Mouse (Mus musculus): Measurements from ENCODE around the gene Ndp. TPM values are rescaled to one million over a fixed set of nuclear protein-coding genes. Genes with fewer than 3 reads are reported as not detected.
A peak's percentile ranks its signal among the peaks of the same experiment; 100 is the strongest.

Ndp gene
- 1.0 and 1.2 TPM in 2 replicates for polyA plus RNA-seq (2014; fragmentation: Nextera tagmentation; extraction: Ambion mirVana)

DNA sequence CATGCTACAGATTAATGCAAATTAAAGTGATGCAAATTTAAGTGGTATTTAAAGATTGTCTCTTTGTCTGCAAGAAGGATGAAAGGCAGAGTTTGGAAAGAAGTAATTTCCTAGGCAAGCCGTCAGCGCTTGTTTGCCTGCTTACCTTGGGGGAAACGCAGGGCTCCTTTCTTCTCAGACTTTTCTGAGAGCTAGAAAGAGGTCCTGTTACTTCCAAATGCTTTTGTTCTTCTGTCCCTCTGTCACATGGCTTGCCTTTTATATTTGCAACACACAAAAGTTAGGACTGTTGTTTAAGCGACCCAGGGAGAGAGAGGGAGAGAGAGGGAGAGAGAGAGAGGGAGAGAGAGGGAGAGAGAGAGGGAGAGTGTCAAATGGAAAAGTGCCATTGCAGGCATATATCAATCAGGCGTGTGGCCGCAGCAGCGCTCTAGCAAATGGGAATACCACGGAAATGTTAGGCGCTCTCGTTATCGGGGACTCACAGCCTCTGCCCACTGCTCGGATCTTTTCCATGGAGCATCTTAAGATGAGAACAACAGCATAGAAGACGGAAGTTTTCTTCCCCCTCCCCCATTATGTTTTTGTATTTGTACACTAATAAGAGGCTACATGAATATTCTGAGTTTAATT, at the start of gene Ndp:
Gene Ndp (minus strand): TSS at position 534 of the 633 bp plus-strand sequence.
- no peaks in the 10 kb centered on the region for H3K27me3 ChIP-seq (ENCODE audit: control insufficient read depth, insufficient read depth, low read length)
- H3K9ac ChIP-seq (ENCODE audit: low read depth, low read length) = no peak within 1 kb of the TSS
- ATAC-seq (replicated peaks; ENCODE audit: insufficient number of reproducible peaks, low FRiP score, low TSS enrichment) = no peak
- no peaks in the 10 kb centered on the region for H3K36me3 ChIP-seq (ENCODE audit: control insufficient read depth, insufficient read depth, low read length)
- no peaks in the 10 kb centered on the region for H3K4me1 ChIP-seq (ENCODE audit: control insufficient read depth, insufficient read depth, low read length)
- H3K27ac ChIP-seq (ENCODE audit: low read depth, low read length) = no peak within 1 kb of the TSS
- H3K4me2 ChIP-seq = peak within 1 kb of the TSS; percentile 55
- no peaks in the 10 kb centered on the region for H3K9me3 ChIP-seq (replicated peaks; ENCODE audit: control insufficient read depth, low read length)
- H3K4me3 ChIP-seq (ENCODE audit: low read depth, low read length) = peak within 1 kb of the TSS; percentile 25
- WGBS (ENCODE audit: insufficient replicate concordance) = 18% methylated on average over 12 of the region's 13 CpGs

DNA sequence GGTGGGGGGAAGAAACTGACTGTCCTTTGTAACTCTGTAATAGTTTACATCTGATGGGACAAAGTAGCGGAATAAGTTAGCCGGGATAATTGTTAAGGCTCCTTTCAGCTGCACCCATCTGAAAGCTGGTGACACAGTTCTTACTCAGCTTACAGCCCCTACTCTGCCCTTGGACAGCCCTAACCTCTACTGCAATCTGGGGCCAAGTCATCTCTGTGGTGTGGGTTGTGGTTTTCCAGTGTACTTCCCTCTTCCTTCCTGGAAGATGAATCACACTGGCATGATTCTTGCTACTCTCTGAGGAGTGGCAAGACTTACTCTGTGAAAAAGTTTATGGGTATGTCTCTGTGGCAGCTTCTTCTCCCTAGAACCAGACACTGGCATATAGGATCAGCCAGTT, 43.2 kb upstream of the Ndp start:
- ATAC-seq (replicated peaks; ENCODE audit: insufficient number of reproducible peaks, low FRiP score, low TSS enrichment) = no peak
- Histone ChIP-seq H3K4me1 (ENCODE audit: control insufficient read depth, insufficient read depth, low read length) (no peaks in the 10 kb centered on the region), H3K4me3 (ENCODE audit: low read depth, low read length) (no peak overlapping the region), H3K9ac (ENCODE audit: low read depth, low read length) (no peak overlapping the region), H3K36me3 (ENCODE audit: control insufficient read depth, insufficient read depth, low read length) (no peaks in the 10 kb centered on the region), H3K9me3 (replicated peaks; ENCODE audit: control insufficient read depth, low read length) (no peaks in the 10 kb centered on the region), H3K27ac (ENCODE audit: low read depth, low read length) (no peak overlapping the region), H3K27me3 (ENCODE audit: control insufficient read depth, insufficient read depth, low read length) (no peaks in the 10 kb centered on the region), H3K4me2 (no peak overlapping the region)
- 93% methylated on average over 2 of the region's 2 CpGs for WGBS (ENCODE audit: insufficient replicate concordance)

DNA sequence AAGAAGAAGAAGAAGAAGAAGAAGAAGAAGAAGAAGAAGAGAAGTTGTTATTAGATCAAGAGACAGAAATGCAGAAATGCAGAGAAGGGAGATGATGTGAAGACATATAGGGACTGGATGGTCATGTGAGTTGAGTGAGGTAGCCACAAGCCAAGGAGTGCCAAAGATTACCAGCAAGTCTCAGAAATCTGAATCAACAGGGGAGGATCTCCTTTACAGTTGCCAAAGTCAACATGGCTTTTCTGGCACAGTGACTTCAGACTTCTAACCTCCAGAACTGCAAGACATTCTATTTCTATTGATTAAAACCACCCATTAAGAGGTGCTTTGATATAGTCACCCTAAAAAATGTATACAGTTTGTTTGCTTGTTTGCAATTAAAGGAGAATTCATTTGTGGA, 6.4 kb upstream of the Ndp start:
- Histone ChIP-seq H3K9ac (ENCODE audit: low read depth, low read length) (no peak overlapping the region), H3K4me3 (ENCODE audit: low read depth, low read length) (no peak overlapping the region), H3K36me3 (ENCODE audit: control insufficient read depth, insufficient read depth, low read length) (no peaks in the 10 kb centered on the region)

DNA sequence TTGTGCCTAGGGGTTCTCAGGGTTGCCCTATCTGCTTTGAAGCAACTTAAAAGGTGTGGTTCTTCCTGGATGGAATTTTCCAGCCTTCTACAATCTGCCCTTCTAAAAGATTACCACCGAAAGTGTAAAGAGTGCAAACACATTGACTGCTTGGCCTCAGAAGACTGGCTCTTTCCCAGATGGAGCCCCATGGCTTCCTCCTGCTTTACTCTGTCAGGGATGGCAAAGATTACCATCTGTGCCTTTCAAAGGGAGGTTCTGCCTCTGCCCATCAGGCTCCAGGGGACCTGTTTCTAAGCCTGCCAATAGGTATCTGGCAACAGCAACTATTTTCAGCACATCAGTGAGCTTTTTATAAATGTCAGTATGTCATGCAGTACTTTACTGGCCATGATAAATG, 1.5 kb upstream of the Ndp start:
- H3K4me1 ChIP-seq (ENCODE audit: control insufficient read depth, insufficient read depth, low read length) = no peaks in the 10 kb centered on the region
- WGBS (ENCODE audit: insufficient replicate concordance) = 33% methylated on average over 1 of the region's 1 CpGs
- no peaks in the 10 kb centered on the region for H3K27me3 ChIP-seq (ENCODE audit: control insufficient read depth, insufficient read depth, low read length)
- no peaks in the 10 kb centered on the region for H3K9me3 ChIP-seq (replicated peaks; ENCODE audit: control insufficient read depth, low read length)
- H3K4me2 ChIP-seq = no peak overlapping the region
- no peak for ATAC-seq (replicated peaks; ENCODE audit: insufficient number of reproducible peaks, low FRiP score, low TSS enrichment)
- no peak overlapping the region for H3K9ac ChIP-seq (ENCODE audit: low read depth, low read length)
- no peak overlapping the region for H3K27ac ChIP-seq (ENCODE audit: low read depth, low read length)
- H3K36me3 ChIP-seq (ENCODE audit: control insufficient read depth, insufficient read depth, low read length) = no peaks in the 10 kb centered on the region
- H3K4me3 ChIP-seq (ENCODE audit: low read depth, low read length) = no peak overlapping the region

More for the DNA sequence above, 6.4 kb upstream of the Ndp start:
- no peak overlapping the region for H3K27ac ChIP-seq (ENCODE audit: low read depth, low read length)
- no peak for ATAC-seq (replicated peaks; ENCODE audit: insufficient number of reproducible peaks, low FRiP score, low TSS enrichment)
- no peaks in the 10 kb centered on the region for H3K9me3 ChIP-seq (replicated peaks; ENCODE audit: control insufficient read depth, low read length)
- no peaks in the 10 kb centered on the region for H3K4me1 ChIP-seq (ENCODE audit: control insufficient read depth, insufficient read depth, low read length)
- no peaks in the 10 kb centered on the region for H3K27me3 ChIP-seq (ENCODE audit: control insufficient read depth, insufficient read depth, low read length)
- no peak overlapping the region for H3K4me2 ChIP-seq

DNA sequence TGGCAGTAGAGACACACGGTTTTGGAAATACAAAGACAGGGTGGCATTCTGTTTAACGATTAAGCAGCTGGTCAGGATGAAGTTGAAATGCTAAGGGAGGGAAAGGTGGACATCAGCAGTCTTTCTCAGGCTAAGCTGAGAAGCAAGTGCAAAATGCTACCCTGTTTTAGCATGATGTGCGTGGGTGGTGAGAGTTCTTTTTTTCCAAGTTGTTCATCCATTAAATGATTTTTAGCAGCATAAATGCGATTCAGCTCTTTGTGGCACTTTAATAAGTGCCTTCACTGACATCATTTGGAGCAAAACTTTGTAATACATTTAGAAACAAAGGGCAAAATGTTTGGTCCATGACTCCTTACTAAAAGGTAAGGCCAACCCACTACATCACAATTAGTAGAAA, 337 bp upstream of the Ndp start:
- no peak for ATAC-seq (replicated peaks; ENCODE audit: insufficient number of reproducible peaks, low FRiP score, low TSS enrichment)
- Histone ChIP-seq H3K27me3 (ENCODE audit: control insufficient read depth, insufficient read depth, low read length) (no peaks in the 10 kb centered on the region), H3K4me2 (peak overlapping the region; percentile 55; the same call in 1 of the 2 replicates)

DNA sequence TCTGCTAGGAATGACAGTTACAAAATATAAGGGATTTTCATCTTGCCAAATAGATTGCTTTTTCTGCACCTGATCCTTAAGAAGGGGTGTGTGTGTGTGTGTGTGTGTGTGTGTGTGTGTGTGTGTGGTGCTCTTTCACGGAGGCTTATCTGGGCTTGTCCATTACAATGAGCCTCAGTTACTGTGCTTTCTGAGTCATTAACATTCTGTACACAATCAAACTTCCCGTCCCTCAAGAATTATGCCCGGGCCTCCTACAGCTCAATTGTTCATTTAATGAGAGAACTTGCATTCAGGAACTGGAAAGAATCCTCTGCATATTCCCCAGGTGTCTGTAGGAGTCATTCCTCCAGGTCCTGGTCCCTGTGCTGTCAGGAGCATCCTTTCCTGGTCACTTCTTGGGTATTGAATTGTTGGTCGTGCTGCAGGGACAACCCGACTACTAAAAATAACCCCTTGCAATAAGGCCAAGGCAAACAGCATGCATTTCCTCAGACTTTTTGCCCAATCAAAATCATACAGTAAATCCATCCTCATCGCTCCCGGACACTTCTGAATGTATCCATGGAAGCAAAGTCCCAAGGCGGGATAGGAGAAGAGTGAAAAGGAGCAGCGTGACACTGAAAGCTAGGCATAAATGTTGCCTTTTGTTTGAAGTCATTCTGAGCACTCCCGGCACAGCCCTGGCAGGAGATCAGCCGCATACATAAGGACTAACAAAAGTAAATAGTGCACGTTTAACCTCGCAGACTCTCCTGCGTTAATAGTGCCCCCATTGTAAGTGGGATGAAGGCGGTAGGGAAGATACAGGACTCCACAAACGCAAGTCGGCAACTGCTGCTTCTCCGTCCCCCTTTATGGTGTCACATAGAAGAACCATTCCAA, 1.1 kb downstream of the Ndp start:
- ATAC-seq (replicated peaks; ENCODE audit: insufficient number of reproducible peaks, low FRiP score, low TSS enrichment) = no peak
- H3K27ac ChIP-seq (ENCODE audit: low read depth, low read length) = no peak overlapping the region
- no peaks in the 10 kb centered on the region for H3K9me3 ChIP-seq (replicated peaks; ENCODE audit: control insufficient read depth, low read length)
- no peaks in the 10 kb centered on the region for H3K27me3 ChIP-seq (ENCODE audit: control insufficient read depth, insufficient read depth, low read length)
- H3K4me3 ChIP-seq (ENCODE audit: low read depth, low read length) = peak overlapping the region; percentile 25
- 21% methylated on average over 18 of the region's 18 CpGs for WGBS (ENCODE audit: insufficient replicate concordance)
- no peaks in the 10 kb centered on the region for H3K36me3 ChIP-seq (ENCODE audit: control insufficient read depth, insufficient read depth, low read length)
- no peak overlapping the region for H3K9ac ChIP-seq (ENCODE audit: low read depth, low read length)
- peak overlapping the region; percentile 55 for H3K4me2 ChIP-seq
- no peaks in the 10 kb centered on the region for H3K4me1 ChIP-seq (ENCODE audit: control insufficient read depth, insufficient read depth, low read length)

More for the DNA sequence above, 337 bp upstream of the Ndp start:
- WGBS (ENCODE audit: insufficient replicate concordance) = 46% methylated on average over 4 of the region's 4 CpGs
- no peaks in the 10 kb centered on the region for H3K9me3 ChIP-seq (replicated peaks; ENCODE audit: control insufficient read depth, low read length)
- H3K27ac ChIP-seq (ENCODE audit: low read depth, low read length) = no peak overlapping the region
- no peaks in the 10 kb centered on the region for H3K36me3 ChIP-seq (ENCODE audit: control insufficient read depth, insufficient read depth, low read length)
- H3K4me1 ChIP-seq (ENCODE audit: control insufficient read depth, insufficient read depth, low read length) = no peaks in the 10 kb centered on the region
- peak overlapping the region; percentile 25; the same call in 1 of the 2 replicates for H3K4me3 ChIP-seq (ENCODE audit: low read depth, low read length)
- H3K9ac ChIP-seq (ENCODE audit: low read depth, low read length) = no peak overlapping the region

DNA sequence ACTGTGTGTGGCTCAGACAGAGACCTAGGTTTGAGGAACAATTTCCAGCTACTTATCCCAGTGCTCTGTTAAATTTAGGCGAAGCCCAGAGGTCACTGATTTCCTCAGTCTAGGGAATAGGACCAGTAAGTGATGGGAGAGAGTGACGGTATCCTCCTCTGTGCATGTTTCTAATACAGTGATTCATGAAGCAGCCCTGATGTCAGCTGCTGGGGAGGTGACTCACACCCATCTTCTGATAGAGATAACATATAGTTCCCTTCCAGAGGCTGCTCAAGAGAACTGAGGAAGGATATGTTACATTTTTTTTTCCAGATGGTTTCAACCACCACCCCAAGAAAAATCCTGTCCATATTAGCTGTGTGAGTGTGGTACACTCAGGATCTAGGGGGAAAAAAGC, 2.9 kb downstream of the Ndp start:
- ATAC-seq (replicated peaks; ENCODE audit: insufficient number of reproducible peaks, low FRiP score, low TSS enrichment) = no peak

DNA sequence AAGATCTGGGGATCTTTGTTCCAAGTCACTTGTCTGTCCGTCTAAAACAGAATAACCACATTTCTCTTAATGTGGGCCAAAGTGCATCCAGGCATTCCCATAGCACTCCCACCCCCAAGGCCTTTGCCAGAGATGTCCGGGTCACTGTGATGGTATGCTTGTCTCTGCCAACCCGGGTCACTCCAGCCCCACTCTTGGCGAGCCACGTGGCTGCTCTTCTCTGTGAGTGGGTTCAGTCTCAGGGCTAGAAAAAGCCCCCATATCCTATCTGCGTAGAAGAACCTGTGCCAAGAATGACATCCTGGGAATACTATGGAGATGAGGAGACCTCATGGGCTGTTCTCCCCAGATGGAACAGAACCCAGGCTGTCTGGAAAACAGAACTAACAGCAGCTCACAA, 4.0 kb downstream of the Ndp start:
- no peaks in the 10 kb centered on the region for H3K4me1 ChIP-seq (ENCODE audit: control insufficient read depth, insufficient read depth, low read length)
- no peak overlapping the region for H3K9ac ChIP-seq (ENCODE audit: low read depth, low read length)
- no peaks in the 10 kb centered on the region for H3K27me3 ChIP-seq (ENCODE audit: control insufficient read depth, insufficient read depth, low read length)
- no peak overlapping the region for H3K4me2 ChIP-seq
- no peak for ATAC-seq (replicated peaks; ENCODE audit: insufficient number of reproducible peaks, low FRiP score, low TSS enrichment)
- H3K36me3 ChIP-seq (ENCODE audit: control insufficient read depth, insufficient read depth, low read length) = no peaks in the 10 kb centered on the region
- WGBS (ENCODE audit: insufficient replicate concordance) = 64% methylated on average over 6 of the region's 6 CpGs
- no peak overlapping the region for H3K4me3 ChIP-seq (ENCODE audit: low read depth, low read length)
- no peaks in the 10 kb centered on the region for H3K9me3 ChIP-seq (replicated peaks; ENCODE audit: control insufficient read depth, low read length)
- no peak overlapping the region for H3K27ac ChIP-seq (ENCODE audit: low read depth, low read length)

More for the DNA sequence above, 2.9 kb downstream of the Ndp start:
- no peak overlapping the region for H3K27ac ChIP-seq (ENCODE audit: low read depth, low read length)
- no peaks in the 10 kb centered on the region for H3K9me3 ChIP-seq (replicated peaks; ENCODE audit: control insufficient read depth, low read length)
- H3K4me2 ChIP-seq = no peak overlapping the region
- H3K27me3 ChIP-seq (ENCODE audit: control insufficient read depth, insufficient read depth, low read length) = no peaks in the 10 kb centered on the region
- 58% methylated on average over 2 of the region's 2 CpGs for WGBS (ENCODE audit: insufficient replicate concordance)
- no peaks in the 10 kb centered on the region for H3K4me1 ChIP-seq (ENCODE audit: control insufficient read depth, insufficient read depth, low read length)
- no peak overlapping the region for H3K4me3 ChIP-seq (ENCODE audit: low read depth, low read length)
- no peaks in the 10 kb centered on the region for H3K36me3 ChIP-seq (ENCODE audit: control insufficient read depth, insufficient read depth, low read length)
- no peak overlapping the region for H3K9ac ChIP-seq (ENCODE audit: low read depth, low read length)
